Mouse (Mus musculus): Measurements from ENCODE around the gene Gale.
"Not testable (repeated sequence)": the region's sequence is repeated elsewhere in the genome, so short reads cannot be mapped to it uniquely, and the experiment has no call there.

Gale gene

DNA sequence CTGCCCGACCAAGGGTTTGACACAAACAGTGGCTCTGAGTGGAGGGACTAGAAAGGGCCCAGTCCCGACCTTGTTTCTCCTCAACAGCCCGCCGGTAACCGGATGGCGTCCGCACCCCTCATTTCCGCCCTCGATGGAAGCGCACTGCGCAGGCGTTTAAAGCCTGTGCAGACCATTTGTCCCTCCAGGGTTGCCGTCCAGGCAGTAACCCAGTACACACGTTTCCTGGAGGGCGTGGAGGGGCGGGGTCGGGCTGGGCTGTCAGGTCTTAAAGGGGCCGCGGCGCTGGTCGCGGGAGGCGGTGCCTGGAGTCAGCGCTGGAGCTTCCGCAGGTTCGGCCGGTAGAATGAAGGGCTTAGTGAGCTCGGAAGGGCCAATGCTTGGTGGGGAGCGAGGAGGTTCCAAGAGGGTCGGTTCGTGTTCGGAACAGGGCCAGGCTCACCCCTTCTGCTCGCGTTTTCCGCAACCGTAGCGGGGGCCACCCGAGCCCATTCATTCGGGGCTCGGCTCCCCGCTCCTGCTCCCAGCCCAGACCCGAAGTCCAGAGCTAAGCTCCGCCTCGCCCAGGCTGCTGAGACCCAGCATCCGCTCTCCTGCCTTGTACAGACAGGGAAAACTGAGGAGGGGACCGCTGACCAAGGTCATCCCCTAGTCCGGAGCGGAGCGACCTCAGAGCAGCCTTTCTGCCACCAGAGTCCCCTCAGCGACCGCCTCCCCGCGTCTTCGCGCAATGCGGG lies at the start of gene Gale:
Gene Gale (plus strand): TSS at position 271 of the 737 bp plus-strand sequence.
- peak; percentile 89 to 92 for DNase-seq (ENCODE audit: low spot score in 2 of 2)

DNA sequence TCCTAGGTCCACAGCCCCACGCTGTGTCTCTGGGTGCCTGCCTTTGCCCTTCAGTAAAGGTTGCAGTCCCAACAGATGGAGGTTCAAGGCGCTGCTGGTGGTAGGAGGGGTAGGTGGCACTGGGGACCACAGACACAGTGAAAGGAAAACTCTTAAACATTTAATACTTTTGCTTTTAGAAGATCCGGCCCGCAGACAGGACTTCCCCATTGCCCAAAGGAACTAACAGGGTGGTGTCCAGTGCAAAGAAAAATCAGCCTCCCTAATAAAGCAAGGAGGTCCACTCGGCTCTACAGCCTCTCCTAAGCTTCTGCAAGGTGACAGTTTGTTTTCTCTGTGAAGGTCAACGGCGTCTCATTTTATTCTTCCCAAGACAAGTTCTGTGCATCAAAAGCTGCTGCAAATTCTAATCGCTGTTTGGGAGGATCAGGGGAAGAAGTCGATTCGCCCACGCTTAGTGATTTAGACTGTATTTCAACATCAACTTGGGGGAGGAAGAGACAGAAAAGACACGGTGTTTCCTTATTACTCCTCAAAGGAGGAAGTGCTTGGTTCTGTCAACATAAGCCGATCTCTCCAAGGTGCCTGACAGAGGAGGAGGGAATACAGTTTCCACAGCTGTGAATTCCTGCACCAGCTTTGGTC lies 44.8 kb upstream of the Gale start:
- DNase-seq (ENCODE audit: low spot score in 2 of 2), result no peak

DNA sequence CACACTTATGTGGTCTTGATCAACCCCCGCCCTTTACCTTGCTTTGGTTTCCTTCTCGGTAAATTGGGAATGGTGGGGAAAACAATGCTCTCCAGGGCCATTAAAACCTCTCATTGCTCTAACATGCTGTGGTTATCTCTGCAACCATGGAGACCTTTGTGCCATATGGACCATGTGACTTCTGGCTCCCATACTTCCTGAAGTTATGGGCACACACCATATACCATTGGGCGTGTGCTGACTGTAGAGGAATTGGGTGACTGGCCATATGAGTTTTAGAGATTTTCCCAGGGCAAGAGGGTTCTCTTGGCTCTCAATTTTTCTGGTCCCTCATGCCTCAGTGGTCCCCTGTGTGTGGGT lies 44.3 kb upstream of the Gale start:
- DNase-seq (ENCODE audit: low spot score in 2 of 2), result no peak

DNA sequence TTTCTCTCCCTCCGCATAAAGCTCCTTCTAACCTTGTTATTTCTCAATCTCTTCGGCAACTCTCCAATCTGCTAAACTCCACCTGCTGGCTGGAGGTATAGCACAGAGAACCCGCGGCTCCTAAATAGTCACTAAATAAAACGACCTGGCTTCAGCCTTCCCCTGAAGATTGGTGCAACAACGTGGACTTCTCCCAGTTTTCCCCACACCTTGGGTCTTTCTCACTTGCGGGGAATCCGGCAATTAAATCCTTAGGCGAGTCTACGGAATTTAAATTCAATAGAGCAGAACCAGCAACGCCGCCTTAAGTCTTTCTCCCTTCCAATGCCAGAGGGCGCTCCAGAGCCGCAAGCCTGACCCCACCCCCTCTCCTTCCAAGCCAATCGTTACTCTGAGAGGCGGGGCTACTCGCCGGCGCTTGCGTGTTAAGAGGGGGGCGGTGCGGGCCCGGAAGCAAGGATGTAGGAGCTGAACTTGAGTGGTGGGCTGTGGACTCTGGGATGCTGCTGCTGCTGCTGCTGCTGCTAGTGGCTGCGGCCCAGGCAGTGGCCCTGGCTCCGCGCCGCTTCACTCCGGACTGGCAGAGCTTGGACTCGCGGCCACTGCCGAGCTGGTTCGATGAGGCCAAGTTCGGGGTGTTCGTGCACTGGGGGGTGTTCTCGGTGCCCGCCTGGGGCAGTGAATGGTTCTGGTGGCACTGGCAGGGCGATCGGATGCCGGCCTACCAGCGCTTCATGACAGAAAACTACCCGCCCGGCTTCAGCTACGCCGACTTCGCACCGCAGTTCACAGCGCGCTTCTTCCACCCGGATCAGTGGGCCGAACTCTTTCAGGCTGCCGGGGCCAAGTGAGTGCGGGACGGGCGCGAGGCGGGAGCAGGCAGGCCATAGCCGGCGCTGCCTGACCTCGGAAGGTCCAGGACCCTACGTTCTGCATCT lies 43.0 kb upstream of the Gale start, which contains the start of gene Fuca1:
Gene Fuca1 (plus strand): TSS at position 432 of the 938 bp plus-strand sequence.
- DNase-seq (ENCODE audit: low spot score in 2 of 2), result peak; percentile 93 to 94

DNA sequence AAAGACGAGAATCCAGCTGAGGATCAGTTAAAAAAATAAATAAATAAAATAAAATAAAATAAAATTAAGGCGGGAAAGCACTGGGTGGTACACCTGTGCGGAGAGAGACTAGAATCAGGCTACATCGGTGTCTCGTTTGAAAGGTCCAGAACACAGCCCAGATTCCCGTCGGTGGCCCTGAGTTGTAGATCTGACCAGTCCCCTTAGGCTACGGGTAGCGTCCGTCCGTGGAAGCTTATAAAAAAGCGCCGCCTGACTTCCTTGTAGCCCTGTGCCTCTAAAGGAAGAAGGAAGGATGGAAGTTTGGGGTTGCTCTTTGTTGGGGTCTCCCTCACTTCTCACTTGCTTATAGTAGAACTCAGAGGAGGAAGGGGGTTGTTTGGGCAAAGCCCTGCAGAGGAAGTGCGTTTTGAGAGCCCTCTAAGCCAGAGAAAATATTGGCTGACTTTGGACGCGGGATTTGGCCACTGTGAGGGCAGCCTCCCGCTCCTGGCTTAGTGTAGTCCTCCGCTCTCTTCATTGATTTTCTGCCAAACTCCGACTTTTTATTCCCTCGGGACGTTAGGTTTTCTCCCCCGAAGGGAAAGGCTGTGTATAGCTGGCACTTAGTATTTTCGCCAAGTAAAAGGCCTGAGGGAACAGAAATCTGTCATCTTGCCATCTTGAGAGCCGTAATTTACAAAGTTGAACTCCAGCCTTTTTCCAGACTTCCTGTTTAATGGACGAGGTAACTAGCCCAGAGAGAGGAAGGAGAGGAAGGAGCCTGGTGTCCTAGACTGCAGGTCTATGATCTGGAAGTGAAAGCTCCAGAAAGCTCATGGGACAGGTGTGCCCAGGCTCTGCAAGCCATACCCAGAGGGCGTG lies 42.0 kb upstream of the Gale start:
- no peak for DNase-seq (ENCODE audit: low spot score in 2 of 2)

DNA sequence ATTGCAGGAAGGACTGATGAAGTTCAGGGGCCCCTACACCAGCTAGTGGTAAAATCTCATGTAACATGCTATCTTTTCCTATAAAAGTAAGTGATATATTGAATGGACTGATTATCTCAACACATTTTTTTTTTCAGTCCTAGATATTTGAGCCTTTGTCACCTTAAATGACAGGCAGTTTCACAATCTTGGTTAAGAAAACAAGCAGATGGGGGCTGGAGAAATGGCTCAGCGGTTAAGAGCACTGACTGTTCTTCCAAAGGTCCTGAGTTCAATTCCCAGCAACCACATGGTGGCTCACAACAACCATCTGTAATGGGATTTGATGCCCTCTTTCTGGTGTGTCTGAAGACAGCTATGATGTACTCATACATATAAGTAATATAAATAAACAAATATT lies 41.3 kb upstream of the Gale start:
- DNase-seq (ENCODE audit: low spot score in 2 of 2), result no peak

DNA sequence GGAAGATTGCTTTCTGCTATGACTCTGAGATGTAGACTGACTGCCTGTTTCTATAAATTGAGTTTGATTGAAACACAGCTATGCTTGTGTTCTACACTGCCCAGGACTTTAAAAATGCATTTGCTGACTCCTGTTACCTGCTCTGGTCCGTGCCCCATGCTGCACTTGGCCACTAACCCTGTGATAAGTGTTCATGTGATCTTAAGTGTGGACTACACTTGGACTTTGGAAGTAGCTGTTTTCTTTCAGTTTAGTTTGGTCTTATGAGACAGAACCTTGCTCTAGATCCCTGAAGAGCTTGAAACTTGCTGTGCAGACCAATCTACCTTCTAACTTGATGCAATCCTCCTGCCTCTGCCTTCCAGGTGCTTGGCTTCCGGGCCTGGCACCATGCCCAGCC lies 39.1 kb upstream of the Gale start:
- DNase-seq (ENCODE audit: low spot score in 2 of 2), result no peak

DNA sequence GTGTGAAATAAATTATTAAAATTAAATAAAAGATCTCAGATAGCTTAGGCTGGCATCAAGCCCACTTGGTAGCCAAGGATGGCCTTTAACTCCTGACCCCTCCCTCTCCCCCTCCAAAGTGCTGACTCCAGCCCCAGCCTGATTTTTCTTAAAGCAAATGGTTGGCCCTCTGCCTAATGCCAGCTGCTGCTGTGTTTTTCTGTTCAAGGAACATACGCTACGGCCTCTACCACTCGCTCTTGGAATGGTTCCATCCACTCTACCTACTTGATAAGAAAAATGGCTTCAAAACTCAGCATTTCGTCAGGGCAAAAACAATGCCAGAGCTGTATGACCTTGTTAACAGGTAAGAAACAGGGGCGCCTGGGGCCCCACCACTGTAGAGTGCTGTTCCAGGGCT lies 38.2 kb upstream of the Gale start:
- DNase-seq (ENCODE audit: low spot score in 2 of 2), result no peak

DNA sequence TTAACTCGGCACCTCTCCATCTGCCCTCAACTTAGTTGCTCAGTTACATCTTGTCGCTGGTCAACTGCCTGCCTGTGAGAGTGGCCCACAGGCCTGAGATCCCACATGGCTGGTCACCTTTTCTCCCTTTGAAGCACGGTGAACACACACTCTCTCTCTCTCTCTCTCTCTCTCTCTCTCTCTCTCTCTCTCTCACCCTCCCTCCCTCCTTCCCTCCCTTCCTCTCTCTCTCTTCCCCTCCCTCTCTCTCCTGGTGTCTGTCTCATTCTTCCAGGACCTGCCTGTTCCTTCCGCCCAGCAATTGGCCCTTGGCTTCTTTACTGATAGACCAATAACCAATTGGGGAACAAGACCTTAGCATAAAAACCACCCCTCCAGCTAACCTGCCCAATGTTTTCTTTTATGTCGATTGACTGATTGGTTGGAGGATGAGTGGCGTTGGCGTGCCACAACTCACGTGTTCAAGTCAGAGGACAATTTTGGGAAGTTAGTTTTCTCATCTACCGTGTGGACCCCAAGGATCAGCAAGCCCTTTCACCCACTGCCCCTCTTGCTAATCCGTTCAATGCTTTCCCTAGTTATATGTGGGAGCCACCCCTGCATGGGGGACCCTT lies 37.2 kb upstream of the Gale start:
- no peak for DNase-seq (ENCODE audit: low spot score in 2 of 2)

DNA sequence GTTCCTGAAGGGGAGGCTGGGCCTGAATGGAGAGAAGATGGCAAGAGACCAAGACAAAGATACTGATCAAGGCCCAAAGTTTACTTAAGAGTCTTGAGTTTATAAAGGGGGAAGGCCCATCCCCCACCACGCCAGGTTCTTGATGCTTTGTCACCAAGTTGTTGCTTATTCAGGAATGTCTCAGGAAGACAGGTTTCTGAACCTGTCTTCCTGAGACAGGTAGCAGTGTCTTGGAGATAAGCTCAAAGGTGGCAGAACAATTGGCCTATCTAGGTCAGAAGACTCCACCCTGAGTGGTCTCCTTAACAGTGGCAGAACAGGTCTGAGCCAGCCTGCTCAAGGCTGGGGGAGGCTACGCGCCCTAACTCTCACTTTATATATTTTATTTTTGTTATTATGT lies 36.7 kb upstream of the Gale start:
- DNase-seq (ENCODE audit: low spot score in 2 of 2), result no peak

DNA sequence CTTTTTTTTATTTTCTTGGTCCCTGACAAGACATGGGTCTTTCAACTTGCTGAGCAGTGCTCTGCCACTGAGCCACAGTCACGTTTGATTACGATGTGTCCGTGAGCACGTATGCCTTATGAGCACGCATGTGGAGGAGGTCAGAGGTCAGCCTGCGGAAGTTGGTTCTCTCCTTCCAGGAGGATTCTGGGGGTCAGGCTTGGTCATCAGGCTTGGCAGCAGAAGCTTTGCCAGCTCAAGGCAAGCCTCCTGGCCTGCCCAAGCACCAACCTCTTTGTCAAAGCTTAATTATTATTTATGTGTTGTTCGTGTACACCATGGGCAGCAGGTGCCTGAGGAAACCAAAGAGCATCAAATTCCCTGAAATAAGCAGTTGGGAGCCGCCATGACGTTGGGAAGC lies 35.2 kb upstream of the Gale start:
- DNase-seq (ENCODE audit: low spot score in 2 of 2), result no peak

DNA sequence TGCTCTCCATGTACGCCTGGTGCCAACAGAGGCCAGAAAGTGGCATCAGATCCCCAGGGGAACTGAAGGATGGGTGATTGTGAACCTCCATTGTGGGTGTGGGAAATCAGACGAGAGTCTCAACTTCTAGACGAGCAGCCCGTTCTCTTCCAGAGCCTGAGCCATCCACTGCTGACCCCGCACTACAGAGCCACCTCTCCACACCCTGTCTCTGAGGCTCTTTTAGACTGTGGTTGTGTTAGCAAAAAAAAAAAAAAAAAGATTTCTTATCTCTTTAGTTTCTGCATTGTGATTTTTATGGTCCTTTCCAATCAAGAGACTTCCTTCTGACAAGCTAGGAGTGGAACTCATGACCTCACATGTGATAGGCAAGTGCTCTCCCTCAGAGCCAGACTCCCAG lies 34.1 kb upstream of the Gale start:
- no peak for DNase-seq (ENCODE audit: low spot score in 2 of 2)

DNA sequence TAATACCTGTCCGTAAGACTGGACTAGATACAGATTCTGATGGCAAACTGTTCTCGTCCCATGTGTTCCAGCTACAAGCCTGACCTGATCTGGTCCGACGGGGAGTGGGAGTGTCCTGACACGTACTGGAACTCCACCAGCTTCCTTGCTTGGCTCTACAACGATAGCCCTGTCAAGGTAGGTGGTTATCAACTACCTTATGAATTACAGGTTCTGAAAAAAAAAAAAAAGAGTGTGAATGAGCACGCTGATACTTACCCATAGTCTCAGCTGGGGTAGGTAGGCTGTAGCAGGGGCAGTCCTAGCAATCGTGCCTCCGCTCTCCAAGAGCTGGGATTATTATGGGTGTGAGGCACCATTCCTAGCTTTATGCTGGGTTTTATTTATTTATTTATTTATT lies 33.7 kb upstream of the Gale start:
- DNase-seq (ENCODE audit: low spot score in 2 of 2), result no peak

DNA sequence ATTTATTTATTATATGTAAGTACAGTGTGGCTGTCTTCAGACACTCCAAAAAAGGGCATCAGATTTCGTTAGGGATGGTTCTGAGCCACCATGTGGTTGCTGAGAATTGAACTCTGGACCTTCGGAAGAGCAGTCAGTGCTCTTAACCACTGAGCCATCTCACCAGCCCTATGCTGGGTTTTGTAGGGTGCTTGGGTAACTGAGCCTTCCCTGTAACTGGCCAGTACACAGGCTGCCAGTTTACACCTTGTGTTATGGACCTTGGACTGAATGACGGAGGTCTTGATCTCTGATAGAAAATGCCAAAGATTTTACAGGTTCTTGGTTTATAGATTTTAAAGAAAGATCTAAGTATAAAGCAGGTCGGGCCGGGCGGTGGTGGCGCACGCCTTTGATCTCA lies 33.3 kb upstream of the Gale start:
- no peak for DNase-seq (ENCODE audit: low spot score in 2 of 2)

DNA sequence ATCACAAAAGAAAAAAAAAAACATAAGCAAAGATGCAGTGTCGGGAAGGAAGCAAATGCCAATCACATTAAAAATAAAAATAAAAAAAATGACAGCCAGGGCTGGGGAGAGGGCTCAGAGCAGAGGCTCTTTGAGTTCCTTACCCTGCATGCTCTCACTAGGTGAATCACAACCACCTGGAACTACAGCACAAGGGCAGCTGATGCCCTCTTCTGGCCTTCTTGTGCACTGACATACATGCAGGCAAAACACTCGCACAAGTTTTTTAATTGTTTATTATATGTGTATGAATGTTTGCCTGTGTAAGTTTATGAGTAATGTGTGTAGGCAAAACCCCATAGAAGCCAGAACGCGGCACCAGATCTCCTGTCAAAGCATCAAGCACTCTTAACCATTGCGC lies 31.7 kb upstream of the Gale start:
- no peak for DNase-seq (ENCODE audit: low spot score in 2 of 2)

DNA sequence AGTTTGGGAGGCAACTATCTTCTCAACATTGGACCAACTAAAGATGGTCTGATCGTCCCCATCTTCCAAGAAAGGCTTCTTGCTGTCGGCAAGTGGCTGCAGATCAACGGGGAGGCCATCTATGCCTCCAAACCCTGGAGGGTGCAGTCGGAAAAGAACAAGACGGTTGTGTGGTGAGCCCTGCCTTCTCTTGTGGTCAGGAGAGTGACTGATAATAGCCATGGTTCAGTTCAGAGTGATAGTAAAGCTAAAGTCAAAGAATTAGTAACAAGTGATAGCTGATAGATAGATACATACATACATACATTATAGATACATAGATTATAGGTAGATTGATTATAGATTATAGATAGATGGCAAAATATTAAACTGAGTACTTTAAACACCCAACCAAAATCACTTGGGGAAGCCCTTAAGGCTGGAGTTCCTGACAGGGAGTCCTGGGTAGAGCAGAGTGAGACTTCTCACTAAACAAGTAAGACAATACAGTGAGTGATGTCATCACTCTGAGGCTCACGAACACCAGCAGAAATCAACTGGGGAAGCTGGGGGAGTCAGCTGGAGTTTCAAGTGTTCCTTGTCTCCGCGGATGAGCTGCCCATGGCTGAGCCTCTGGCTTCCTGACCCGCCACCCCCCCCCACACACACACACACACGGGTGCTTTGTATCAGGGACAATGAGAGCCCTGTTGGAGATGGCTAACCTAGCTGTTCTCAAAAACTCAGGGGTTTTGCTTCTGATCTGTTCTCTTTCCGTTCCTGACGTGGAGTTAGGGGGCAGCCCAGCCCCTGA lies 28.6 kb upstream of the Gale start:
- DNase-seq (ENCODE audit: low spot score in 2 of 2), result no peak

DNA sequence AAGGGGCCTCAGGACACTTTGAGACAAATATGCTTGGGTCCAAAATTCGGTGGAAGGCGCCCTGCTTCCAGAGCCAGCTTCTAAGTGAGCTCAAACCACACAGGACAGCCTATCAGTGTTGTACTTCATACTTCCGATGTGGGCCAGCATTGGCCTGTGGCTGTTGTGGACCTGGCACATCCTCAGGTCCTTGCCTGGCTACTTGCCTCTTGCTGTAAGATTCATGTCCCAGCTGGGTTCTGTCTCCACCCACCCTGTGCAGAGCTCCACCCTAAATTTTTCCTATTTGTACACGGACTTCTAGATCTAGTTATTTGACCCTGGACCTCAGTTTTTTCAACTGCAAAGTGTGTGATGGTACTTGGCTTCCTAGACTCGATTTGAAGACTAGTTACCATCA lies 28.0 kb upstream of the Gale start:
- no peak for DNase-seq (ENCODE audit: low spot score in 2 of 2)

DNA sequence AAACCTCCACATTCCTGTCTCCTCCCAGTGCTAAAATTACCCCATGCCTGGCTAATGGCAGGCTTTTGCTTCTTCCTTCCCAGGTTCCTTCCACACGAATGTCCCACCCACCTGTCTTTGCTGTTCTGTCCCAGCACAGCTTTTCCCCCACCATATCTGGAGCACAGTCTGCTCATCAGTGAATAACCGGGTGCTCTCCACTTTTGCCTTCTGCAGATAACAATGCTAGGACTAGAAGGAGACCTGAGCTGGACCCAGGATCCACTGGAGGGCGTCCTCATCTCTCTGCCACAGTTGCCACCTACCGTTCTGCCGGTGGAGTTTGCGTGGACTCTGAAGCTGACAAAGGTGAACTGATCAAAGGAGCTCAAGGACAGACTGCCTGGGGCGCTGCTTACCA lies 24.7 kb upstream of the Gale start:
- DNase-seq (ENCODE audit: low spot score in 2 of 2), result no peak

DNA sequence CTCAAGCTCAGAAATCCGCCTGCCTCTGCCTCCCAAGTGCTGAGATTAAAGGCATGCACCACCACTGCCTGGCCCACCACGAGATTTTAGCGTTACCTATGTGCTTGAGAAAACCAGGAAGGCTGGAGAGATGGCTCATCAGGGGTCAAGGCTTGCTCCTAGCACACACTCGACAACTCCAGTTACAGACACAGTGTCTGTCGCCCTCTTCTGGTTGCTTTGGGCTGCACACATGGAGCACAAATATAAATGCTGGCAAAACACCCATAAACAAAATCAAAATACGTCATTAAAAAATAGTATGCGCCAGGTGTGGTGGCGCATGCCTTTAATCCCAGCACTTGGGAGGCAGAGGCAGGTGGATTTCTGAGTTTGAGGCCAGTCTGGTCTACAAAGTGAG lies 22.5 kb upstream of the Gale start:
- not testable (repeated sequence) for DNase-seq (ENCODE audit: low spot score in 2 of 2)

DNA sequence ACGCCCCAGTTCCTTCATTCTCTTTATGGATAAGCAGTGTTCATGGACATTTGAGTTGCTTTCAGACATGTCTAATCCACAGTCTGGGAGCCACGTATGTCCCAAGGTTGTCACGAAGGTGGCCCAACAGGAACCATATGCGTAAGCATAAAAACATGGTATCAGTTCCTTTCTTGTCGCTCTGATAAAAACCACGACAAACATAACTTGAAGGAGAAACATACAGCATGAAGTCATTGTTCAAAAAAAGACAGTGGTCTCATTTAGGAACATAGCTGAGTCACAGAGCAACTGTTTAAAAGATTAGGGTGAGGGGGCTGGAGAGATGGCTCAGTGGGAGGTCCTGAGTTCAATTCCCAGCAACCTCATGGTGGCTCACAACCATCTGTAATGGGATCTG lies 21.3 kb upstream of the Gale start:
- no peak for DNase-seq (ENCODE audit: low spot score in 2 of 2)
